Mouse (Mus musculus): ENCODE measurements around the gene Fabp3. TPM values are rescaled to one million over a fixed set of nuclear protein-coding genes. Genes with fewer than 3 reads are reported as not detected.

Gene Fabp3
- total RNA-seq, 2 experiments from 2014 or later, result 198 to 207 TPM

GRCm38 (mm10) chr4:130318122-130318521 lies 9.7 kb downstream of the Fabp3 start:
- intact Hi-C loops (cut with DNase I), result no loop called here
- DNase-seq (ENCODE audit: low spot score in 2 of 2), result no peak

GRCm38 (mm10) chr4:130319564-130319963 lies 11.2 kb downstream of the Fabp3 start:
- intact Hi-C loops (cut with DNase I), result no loop called here
- no peak for DNase-seq (ENCODE audit: low spot score in 2 of 2)

GRCm38 (mm10) chr4:130321640-130322039 lies 13.2 kb downstream of the Fabp3 start:
- no peak for DNase-seq (ENCODE audit: low spot score in 2 of 2)
- intact Hi-C loops (cut with DNase I), result no loop called here

GRCm38 (mm10) chr4:130322567-130322966 lies 14.2 kb downstream of the Fabp3 start:
- intact Hi-C loops (cut with DNase I), result no loop called here
- no peak for DNase-seq (ENCODE audit: low spot score in 2 of 2)

- intact Hi-C loops (cut with DNase I), result no loop called here
- DNase-seq (ENCODE audit: low spot score in 2 of 2), result no peak
Measured at GRCm38 (mm10) chr4:130323165-130323564, 14.8 kb downstream of the Fabp3 start.

GRCm38 (mm10) chr4:130323607-130324006 lies 15.2 kb downstream of the Fabp3 start:
- intact Hi-C loops (cut with DNase I), result no loop called here
- no peak for DNase-seq (ENCODE audit: low spot score in 2 of 2)

GRCm38 (mm10) chr4:130325446-130325845 lies 17.1 kb downstream of the Fabp3 start:
- intact Hi-C loops (cut with DNase I), result no loop called here
- no peak for DNase-seq (ENCODE audit: low spot score in 2 of 2)

- intact Hi-C loops (cut with DNase I), result no loop called here
Measured at GRCm38 (mm10) chr4:130327366-130327765, 19.0 kb downstream of the Fabp3 start.

GRCm38 (mm10) chr4:130335867-130336266 lies 27.5 kb downstream of the Fabp3 start:
- no peak for DNase-seq (ENCODE audit: low spot score in 2 of 2)
- intact Hi-C loops (cut with DNase I), result no loop called here

More at GRCm38 (mm10) chr4:130327366-130327765, 19.0 kb downstream of the Fabp3 start:
- no peak for DNase-seq (ENCODE audit: low spot score in 2 of 2)

GRCm38 (mm10) chr4:130341691-130342090 lies 33.3 kb downstream of the Fabp3 start:
- DNase-seq (ENCODE audit: low spot score in 2 of 2), result peak; percentile 23 to 30
- intact Hi-C loops (cut with DNase I), result no loop called here

GRCm38 (mm10) chr4:130349666-130350065 lies 41.3 kb downstream of the Fabp3 start:
- intact Hi-C loops (cut with DNase I), result no loop called here
- DNase-seq (ENCODE audit: low spot score in 2 of 2), result no peak

GRCm38 (mm10) chr4:130350690-130351422 lies 42.5 kb downstream of the Fabp3 start:
- intact Hi-C loops (cut with DNase I), result no loop called here
- DNase-seq (ENCODE audit: low spot score in 2 of 2), result no peak

GRCm38 (mm10) chr4:130352588-130352987 lies 44.2 kb downstream of the Fabp3 start:
- intact Hi-C loops (cut with DNase I), result no loop called here

GRCm38 (mm10) chr4:130357946-130358345 lies 49.6 kb downstream of the Fabp3 start:
- DNase-seq (ENCODE audit: low spot score in 2 of 2), result no peak
- intact Hi-C loops (cut with DNase I), result no loop called here

More at GRCm38 (mm10) chr4:130352588-130352987, 44.2 kb downstream of the Fabp3 start:
- no peak for DNase-seq (ENCODE audit: low spot score in 2 of 2)

- DNase-seq (ENCODE audit: low spot score in 2 of 2), result peak; percentile 100
- intact Hi-C loops (cut with DNase I), result no loop called here
Measured at GRCm38 (mm10) chr4:130359486-130360237, 51.3 kb downstream of the Fabp3 start, which contains the start of the genes Zcchc17 and Snrnp40. Gene Zcchc17 (minus strand): TSS chr4:130359943. Gene Snrnp40 (plus strand): TSS chr4:130360132.

GRCm38 (mm10) chr4:130360238-130360590 lies 51.8 kb downstream of the Fabp3 start:
- intact Hi-C loops (cut with DNase I), result no loop called here
- no peak for DNase-seq (ENCODE audit: low spot score in 2 of 2)

Other genes starting within 250 kb of the Fabp3 start
- gene Pef1, start 206.0 kb upstream of the Fabp3 start, total RNA-seq (2021), result 10 to 100 TPM; 47.6 to 49.2 TPM
- 1 to 10 TPM; 5.8 to 6.3 TPM for gene Hcrtr1, start 169.2 kb upstream of the Fabp3 start, total RNA-seq (2021)
- gene Tinagl1, start 133.5 kb upstream of the Fabp3 start, total RNA-seq (2021), result 1 to 10 TPM; 4.1 to 4.2 TPM
- gene Gm853, start 86.2 kb upstream of the Fabp3 start, total RNA-seq (2021), result not detected
- 1 to 10 TPM; 3.5 to 3.8 TPM for gene Serinc2, start 29.4 kb upstream of the Fabp3 start, total RNA-seq (2021)
- not detected for gene Gm10570, start 79 bp downstream of the Fabp3 start, total RNA-seq (2021)
- 10 to 100 TPM; 57.9 to 61.8 TPM for gene Zcchc17, start 51.3 kb downstream of the Fabp3 start, total RNA-seq (2021)
- 10 to 100 TPM; 23.5 to 26.3 TPM for gene Snrnp40, start 51.5 kb downstream of the Fabp3 start, total RNA-seq (2021)